Mouse (Mus musculus) Muller cell, postnatal 12 days (primary cell): Measurements from ENCODE around the gene Nfyb.

Source experiments
- DNase-seq: peaks from one replicate; pipeline ENCODE4 v3.0.0-alpha.2; 2015; ENCODE audit errors: inconsistent ontology term

Gene Nfyb

DNA sequence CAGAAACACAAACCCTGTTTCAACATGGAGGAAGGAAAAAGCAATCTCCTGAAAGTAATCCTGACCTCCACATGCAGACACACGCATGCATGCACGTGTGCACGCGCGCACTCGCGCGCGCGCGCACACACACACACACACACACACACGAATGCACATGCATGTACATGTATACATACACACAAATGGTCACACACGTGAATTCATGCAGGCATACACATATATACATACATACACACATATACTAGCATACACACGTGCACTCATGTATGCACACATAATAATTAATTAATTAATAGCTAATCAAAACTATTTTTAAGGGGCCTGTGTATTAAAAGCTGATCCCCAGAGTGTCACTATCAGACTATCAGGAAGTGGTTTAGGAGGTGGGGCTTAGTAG lies 15.9 kb upstream of the Nfyb start:
- no peak for DNase-seq

DNA sequence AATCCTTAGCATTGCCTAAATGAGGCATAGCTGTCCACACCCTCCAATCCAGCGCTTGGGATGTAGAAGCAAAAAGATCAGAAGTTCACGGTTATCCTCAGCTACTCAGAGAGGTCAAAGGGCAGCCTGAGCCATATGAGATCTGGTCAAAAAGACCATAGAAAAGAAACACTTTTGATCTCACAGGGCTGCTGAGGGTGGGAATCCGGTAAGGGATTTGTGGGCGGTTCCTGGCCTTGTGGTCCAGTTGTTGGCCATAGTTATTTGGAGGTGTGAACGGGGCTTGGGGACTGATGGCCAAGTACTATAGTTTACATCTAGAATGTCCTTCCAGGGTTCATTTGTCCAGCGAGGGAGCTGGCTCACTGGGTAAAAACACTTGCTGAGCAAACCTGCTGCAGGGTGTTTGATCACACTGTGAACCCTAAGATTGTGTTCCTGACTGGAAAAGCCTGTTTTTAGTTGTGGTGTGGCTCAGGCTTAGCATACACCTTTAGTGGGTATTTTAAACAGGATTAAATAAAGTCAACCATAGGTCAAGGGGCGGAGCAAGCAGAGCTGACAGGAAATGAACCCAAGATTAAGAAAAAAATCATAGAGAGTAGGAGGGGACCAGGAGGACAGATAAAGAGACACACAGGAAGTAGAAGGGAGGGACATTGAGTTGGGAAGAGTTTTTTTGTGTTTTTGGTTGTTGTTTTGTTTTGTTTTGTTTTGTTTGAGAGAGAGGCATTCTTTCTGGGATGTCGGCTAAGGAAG lies 15.0 kb upstream of the Nfyb start:
- no peak for DNase-seq

DNA sequence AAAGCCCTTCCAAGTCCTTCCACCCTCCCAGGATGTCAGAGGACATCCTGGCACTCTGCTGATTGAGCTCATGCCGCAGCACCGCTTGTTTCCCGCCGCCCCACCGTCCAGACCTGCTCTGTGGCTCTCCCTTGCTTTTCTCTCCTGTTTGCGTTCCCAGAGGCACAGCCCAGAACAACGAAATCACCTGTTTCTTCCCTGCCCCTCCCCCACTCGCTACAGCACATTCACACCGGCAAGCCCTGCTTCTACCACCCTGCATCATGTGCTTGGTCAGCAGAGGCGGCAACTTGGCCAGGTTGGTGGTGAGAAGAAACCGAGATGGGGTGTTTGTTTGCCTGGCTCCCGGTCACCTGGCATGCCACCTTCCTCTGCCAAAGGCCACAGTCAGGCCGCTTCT lies 13.9 kb upstream of the Nfyb start:
- no peak for DNase-seq

DNA sequence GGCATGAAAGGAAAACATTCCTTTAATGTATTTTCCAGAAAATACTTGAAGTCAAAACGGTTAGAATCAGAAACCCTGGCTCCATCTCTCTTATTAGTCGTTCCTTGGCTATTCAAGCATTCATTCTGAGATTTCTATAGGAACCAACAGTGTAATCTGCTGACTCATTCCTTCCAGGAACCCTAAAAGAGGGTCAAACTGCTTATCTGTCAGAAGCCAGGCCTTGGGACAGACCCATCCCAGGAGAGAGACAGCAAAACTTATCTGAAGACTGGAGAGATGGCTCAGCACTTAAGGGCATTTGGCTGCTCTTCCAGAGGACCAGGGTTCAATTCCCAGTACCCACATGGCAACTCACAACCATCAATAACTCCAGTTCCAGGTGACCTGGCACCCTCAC lies 13.1 kb upstream of the Nfyb start:
- no peak for DNase-seq

- DNase-seq = no peak
These were observed 10.9 kb upstream of the Nfyb start for GRCm38 (mm10) chr10:82774841-82775240.

GRCm38 (mm10) chr10:82771595-82772170 lies 7.7 kb upstream of the Nfyb start:
- no peak for DNase-seq

DNA sequence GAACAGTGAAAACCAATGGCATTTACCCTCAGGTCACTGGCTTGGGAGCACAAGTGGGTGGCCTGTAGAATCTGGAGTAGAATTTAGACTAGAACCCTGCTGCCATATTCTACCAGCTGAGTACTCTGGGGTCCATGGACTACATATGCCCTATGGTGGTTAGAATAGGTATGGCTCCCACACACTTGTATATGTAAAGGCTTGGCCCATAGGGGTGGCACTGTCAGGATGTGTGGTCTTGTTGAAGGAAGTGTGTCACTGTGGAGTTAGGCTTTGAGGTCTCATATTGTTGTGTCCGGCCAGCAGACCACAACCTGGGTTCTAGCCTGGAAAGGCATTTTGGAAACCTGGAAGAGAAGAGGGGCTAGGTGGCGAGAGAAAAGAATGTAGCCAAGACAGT lies 6.8 kb upstream of the Nfyb start:
- no peak for DNase-seq

DNA sequence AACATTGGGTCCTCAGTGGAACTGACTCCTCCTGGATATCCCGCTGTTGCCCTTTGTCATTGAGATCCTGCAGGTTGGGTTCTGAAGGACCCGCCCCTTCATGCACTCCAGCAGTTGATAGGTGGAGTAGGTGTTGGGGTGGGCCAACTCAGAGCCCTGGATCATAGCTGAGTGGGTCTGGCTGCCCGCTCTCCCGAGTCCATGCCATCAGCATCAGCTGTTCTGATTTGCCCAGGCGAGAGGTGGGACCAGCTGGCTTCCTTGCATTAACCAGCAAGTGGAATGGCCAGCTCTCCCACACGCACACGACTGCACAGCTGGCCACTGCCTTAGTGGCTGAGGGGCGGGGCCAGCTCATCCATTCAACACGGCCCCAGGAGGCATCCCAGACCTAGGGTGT lies 5.0 kb upstream of the Nfyb start:
- no peak for DNase-seq

- DNase-seq = peak; percentile 26
These were observed 925 bp downstream of the Nfyb start for GRCm38 (mm10) chr10:82762756-82763681.

- no peak for DNase-seq
These were observed 2.7 kb downstream of the Nfyb start for GRCm38 (mm10) chr10:82761037-82761811.

- DNase-seq = no peak
These were observed 4.2 kb downstream of the Nfyb start for GRCm38 (mm10) chr10:82759706-82760105.

GRCm38 (mm10) chr10:82758878-82759277 lies 5.1 kb downstream of the Nfyb start:
- DNase-seq = no peak

- no peak for DNase-seq
These were observed 5.6 kb downstream of the Nfyb start for GRCm38 (mm10) chr10:82758368-82758767.

DNA sequence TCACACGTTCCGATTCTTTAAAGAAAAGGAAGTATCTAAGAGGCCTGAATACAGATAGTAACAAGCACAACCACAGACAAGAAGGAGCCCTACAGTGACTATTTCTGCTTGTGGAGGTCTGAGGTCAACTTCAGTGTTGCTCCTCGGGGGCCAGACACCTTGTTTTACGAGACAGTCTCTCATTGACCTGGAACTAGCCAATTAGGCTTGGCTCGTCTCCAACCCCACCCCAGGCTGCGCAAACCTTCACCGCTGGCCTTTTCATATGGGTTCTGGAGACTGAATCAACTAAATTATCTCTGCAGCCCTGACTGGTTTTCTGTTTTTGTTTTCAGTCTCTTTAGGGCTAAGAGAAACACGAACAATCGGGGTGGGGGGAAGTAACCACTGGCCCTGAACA lies 6.6 kb downstream of the Nfyb start:
- peak; percentile 49 for DNase-seq

DNA sequence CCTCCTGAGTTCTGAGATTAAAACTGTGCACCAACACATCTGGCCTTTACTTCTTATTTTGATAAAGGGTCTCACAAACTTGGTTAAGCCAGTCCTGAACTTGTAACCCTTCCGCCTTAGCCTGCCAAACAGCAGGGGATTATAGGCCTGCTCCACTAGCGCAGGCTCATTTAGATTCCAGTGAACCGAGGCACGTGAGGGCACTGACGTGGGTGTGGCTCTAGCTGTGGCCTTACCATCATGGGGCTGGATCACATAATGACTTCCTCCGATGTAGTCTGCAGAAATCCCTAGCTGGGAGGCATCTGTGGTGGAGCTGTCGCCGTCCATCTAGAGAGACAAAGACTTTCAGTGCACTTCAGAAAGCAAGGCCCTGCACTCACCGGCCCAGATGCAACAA lies 7.5 kb downstream of the Nfyb start:
- no peak for DNase-seq

DNA sequence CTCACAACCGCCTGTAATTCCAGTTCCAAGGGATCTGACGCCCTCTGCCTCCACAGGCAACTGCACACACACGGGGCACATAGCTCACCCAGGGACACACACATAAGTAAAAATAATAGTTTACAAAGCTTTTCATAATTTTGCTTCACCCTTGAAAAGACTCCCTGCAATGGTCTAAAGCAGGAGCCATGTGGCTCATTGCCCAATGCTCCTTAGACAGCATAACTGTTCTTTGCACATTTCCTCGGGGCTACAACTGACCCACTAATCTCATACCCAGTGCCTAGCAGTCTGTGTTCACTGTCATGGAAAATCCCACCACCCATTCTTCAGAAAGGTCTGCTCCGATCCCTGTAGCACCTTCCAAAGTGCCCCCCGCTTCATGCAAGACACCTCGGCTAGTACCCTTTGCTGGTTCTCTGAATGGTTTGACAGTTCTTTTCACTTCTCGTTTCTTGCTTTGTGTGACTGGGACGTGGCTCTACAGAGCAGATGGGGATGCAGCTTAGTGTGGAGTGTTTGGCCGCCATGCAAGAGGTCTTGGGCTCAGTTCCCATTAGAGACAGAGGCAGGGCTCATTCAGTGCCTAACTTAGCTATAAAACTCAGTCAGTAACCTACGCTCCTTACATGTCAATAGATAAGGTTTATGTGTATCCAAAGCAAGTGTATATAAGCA lies 8.6 kb downstream of the Nfyb start:
- DNase-seq = no peak

DNA sequence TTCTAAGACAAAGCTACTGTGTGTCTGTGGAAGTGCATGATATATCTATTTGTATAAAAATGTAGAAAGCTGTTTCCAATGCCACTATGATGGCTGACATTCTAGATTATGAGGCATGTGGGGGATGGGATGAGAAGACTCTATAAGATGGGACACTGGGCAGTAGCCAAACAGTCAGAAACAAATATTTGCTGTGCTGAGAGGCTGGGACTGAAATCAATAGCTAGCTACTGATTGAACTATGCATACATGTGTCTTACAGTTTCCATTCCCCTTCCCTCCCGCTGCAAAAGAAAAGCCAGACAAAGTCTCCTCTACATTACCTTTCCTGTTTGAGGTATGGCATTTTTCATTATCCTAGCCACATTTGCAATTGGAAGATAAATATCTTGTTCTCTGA lies 9.3 kb downstream of the Nfyb start:
- no peak for DNase-seq

DNA sequence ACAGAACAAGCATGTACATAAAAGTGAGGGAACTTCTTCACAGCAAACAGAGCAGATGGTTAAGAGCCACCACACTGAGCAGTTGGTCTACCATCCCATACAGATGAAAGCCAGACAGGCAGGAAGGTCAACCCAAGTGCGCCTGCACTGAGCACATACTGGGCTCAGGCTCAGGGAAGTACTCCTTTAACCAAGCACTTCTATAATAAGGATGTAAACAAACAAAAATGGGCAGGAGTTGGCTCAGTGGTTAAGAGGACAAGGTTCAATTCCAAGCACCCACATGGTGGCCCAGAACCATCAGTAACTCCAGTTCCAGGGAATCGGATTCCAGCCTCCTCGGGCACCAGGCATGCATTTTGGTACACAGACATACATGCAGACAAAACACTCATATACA lies 11.0 kb downstream of the Nfyb start:
- no peak for DNase-seq

DNA sequence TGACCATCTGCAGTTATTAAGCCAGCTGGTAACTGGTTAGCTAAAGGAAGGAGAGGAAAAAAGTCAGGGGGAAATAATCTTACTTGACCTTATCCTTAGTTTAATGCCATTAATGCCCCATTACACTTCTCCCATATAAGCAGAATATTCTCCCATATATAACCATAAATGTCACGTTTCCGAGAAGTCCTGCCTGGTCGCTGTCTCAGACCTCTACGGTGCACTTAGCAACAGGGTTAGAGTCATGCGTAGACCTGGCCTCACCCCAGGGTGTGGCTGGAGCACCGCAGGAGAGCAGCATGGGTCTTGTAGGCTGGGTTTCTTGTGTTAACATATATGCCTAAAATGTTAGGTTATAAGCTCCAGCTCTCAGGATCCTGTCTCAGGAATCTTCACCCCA lies 13.2 kb downstream of the Nfyb start:
- DNase-seq = no peak

DNA sequence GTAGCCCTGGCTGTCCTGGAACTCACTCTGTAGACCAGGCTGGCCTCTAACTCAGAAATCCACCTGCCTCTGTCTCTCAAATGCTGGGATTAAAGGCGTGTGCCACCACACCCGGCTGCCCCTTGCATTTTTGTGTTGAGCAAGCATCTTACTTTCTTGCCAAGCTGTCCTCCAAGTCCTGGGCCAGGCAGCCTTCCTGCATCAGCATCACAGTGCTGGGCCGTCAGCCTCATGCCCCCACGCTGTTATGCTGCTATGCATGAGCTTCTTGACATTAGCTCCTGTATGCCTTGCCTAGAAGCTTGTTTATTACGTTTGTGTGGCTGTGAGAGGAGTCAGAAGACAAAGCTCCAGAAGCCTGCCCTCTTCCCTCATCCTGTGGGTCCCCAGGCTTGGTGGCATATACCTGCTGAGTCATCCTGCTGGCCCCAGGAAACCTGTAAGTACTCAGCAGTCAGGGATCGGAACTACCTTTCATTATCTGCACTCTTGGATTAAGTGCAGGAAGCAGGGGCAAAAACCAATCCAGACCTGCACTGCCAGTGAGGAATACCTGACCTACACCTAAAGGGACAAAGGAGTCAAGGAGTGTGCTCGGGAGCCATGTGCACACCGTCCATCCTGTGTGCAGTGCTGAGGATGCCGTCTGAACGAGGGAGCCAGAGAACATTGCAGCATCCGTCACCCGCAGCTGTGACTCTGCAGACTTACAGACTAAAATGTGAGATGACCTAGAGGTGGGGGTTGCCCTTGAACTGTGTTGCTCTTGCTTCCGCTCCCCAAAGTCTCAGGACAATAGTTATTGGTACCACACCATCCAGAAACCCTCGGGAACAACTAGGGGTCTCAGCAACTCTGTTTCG lies 16.7 kb downstream of the Nfyb start:
- no peak for DNase-seq
